Mouse (Mus musculus): Measurements from ENCODE around the gene Hapln1.

The Hapln1 gene

DNA sequence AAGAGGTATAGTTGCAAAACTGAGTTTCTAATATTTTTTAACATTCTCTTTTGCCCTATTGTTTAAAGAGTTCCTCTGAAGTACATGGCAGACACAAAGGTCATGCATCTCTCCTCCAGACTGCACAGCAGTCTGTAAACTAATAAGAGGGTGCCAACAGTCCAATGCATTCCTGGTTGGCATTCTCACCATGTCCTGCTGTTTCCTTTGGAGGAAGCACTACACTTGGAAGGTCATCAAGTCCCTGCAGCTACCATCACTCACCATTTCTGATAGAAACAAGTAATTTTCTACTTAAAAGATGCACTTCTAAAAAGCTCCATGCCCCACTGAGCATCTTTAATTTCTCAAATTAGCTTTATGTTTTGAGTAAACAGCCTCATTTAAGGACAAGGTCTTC lies 57.8 kb downstream of the Hapln1 start:
- DNase-seq (ENCODE audit: low read depth, low spot score), result no peak

DNA sequence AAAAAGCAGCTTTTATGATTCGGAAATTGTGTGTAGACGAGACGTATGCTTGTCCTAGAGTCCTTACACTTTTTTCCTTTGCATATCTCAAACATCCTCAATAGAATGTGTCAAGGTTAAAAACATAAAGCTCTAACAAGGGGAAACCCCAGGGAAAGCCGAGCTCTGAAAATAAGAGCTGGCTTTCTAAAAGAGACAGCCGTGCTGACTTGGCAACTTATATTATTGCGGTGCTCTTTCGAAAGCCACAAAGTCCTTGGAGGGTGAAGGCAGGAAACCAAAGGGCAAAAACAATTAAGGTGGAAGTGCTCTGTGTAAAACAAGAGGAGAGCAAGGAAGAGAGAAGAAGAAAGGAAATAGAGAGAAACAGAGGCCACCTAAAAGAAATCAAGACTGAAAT lies 60.9 kb downstream of the Hapln1 start:
- no peak for DNase-seq (ENCODE audit: low read depth, low spot score)

DNA sequence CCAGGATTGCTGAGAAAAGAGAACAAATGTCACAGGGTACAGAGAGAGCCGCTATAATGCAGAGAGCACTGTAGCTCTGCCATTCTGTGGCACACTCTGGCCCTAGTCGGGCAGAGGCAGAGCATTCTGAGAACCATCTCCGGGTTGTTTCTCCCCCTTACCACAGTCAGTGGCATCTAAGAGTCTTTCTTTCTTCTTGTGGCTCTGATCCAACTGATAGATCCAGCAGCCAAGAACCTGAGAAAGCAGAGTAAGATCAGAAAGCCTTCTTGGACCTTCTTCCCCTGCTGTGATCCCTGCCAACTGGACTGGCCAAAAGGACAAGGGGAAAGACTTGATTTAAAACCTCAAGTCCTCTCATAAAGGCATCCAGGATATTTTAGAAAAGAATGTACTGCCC lies 63.7 kb downstream of the Hapln1 start:
- DNase-seq (ENCODE audit: low read depth, low spot score), result no peak

DNA sequence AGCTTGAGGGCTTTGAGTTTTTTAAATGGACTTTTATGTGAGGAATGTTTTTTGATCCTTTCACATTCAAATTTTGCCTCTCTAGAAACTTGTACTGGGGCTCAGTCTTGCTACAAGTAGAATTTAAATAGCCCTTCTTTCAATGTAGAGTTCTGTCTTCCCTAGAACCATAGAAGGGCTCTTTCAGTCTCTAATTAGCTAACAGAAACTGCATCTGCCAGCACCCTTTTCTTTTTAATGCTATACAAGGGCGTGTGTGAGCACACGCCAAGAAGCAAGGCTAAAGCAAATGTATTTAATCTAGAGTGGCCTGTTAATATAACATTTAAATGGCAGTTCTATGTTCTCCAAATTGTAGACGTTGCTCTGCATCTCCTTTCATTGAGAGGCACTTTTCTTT lies 67.8 kb downstream of the Hapln1 start:
- DNase-seq (ENCODE audit: low read depth, low spot score), result no peak

DNA sequence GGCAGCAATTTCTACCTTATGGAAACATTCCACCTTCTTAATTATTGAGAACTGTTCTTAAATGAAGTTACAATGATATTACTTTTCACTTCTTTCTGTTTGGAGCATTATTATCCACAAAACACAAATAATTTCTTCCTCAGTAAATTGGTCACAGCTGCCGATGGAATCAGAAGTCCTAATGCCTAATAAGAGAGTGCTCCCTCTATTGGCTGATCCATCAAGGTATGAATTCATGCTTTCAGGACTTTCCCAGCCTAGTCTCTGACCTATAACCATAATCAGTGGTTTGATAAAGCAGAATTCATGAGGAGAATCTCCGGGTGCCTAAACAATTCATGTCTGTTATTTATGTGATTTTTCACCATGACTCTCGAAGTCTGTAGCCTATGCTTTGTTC lies 79.5 kb downstream of the Hapln1 start:
- no peak for DNase-seq (ENCODE audit: low read depth, low spot score)

DNA sequence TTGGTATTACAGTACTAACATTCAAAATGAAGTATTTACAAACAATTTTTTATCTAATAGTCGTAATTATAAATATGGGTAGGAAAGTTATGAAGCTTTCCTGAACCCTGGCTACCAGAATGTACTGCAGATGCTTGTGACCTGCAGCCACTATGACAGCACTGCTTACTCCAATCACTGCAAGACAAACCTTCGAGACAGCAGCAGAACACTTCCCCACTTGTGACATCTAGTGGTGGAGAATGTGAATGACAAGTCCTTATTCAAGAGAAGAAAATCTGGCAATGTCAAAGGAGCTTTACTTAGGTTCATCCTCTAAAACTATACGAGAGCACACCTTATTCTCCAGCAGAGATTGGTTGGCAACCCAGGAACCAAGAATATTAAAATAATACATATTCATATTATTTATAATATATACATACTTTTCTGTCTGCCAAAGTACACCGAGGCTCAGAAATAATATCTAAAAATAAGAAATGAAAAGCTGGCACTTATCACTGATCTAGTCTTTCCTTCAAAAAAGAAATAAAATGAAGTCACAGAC lies 94.6 kb downstream of the Hapln1 start:
- DNase-seq (ENCODE audit: low read depth, low spot score), result peak; percentile 74

DNA sequence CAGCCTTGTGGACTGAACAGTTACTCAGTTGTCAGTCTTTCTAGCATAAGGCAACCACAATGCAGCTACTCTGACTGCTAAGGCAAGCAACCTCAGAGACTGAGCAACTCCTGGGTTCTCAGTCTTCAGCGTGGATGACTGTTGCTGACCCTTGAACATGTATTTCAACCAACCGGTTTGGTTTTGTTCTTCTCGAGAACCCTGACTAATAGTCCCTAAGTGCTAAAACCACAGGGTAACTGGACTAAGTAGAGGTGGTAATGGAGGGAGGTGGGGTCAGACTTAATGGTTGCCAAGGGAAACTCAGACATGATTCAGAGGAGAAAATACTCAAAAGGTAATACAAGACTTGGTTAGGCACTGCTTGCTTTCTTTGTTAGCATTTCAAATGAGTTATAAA lies 97.4 kb downstream of the Hapln1 start:
- no peak for DNase-seq (ENCODE audit: low read depth, low spot score)

DNA sequence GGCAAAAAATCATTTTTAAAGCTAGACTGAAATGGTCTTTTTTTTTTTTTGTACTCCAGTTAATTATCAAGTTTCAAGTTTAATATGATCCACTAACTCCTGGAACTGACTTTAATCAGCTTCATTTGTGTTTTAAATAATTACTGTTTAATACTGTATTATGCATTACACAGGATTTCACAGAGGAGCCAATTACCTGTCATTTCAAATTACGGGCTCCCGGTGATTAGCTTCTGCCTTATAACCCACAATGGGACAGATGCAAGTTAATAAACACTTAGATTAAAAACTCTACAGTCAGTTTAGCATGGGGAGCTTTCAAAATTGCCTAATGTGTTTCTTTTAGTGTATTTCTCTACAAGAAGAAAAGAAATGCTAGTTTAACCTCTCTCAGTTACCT lies 106.0 kb downstream of the Hapln1 start:
- no peak for DNase-seq (ENCODE audit: low read depth, low spot score)

DNA sequence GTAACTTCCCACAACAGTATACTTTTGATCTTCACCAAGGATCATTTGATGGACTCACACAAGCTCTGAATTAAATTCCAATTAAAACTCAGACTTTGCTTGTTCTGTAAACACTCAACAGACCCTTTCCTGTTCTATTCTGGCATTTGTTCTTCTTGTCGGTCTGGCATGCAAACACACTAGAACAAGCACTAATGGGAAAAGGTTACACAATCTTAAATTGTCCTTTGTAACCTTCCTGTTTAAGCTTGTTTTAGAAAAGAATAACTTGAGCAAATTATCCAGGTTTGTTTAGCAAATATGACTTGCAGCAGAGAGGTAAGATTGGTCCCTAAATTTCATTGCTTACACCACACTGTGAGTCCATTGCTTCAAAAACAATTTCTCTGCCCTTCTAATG lies 113.2 kb downstream of the Hapln1 start:
- DNase-seq (ENCODE audit: low read depth, low spot score), result no peak

DNA sequence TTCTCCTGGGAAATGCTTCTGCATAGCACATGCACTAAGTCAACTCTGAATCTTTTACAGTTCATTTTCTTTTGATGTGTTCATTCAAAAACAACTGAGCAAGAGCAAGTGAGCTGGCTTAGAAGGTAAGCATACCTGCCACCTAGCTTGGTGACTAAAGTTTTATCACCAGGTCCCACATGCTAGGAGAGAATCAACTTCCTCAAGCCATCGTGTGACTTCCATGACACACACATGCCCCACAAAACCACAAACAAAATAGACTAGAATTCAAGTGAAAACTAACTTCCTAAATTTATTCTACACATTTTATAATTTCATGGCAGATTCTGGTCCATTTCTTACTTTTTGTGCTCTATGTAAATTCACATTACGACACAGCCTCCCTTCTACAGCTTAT lies 113.7 kb downstream of the Hapln1 start:
- no peak for DNase-seq (ENCODE audit: low read depth, low spot score)

DNA sequence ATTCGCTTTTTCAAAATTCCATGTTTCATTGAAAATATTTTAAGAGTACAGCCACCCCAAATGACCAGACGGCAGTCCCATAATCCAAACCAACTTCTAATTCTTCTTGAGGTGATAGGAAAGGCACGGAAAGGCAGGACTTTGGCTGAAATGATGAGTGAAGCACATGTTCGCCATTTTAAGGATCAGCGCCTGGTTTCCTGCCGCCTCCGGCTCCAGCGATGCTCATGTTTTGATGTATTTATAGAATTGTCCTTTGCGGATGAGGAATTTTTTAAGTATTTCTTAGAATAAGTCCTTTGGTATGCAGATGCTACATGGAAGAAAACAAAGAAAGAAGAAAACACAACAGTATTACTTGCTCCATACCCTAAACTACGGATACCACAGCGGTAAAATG lies 117.5 kb downstream of the Hapln1 start:
- no peak for DNase-seq (ENCODE audit: low read depth, low spot score)
